Mouse (Mus musculus): Measurements from ENCODE around the gene Tns4. TPM values are rescaled to one million over a fixed set of nuclear protein-coding genes. Genes with fewer than 3 reads are reported as not detected.

Tns4 gene
- polyA plus RNA-seq, 1 experiment from 2014 or later, result 0.93 TPM

DNA sequence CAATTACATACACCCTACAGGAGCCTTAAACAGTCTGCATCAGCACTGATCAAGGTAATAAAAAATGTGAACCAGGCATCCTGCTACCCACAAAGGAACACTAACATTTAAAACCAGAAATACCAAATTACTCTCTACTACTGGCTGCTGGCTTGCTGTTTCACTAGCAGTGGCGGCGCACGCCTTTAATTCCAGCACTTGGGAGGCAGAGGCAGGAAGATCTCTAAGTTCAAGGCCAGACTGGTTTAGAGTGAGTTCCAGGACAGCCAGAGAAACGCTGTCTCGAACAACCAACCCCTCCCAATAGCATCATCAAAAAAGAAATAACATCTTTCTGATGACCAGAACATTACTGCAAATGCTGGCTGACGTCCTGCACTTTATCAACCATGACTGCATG lies 69.3 kb downstream of the Tns4 start:
- no peak for ATAC-seq
- WGBS, result 92% methylated on average over 6 of the region's 6 CpGs
- no peaks in the 10 kb centered on the region for H3K9me3 ChIP-seq
- no peak overlapping the region for H3K4me3 ChIP-seq (replicated peaks)
- no peak overlapping the region for H3K4me2 ChIP-seq (replicated peaks)
- no peaks in the 10 kb centered on the region for H3K4me1 ChIP-seq (replicated peaks)
- H3K27me3 ChIP-seq (replicated peaks), result no peaks in the 10 kb centered on the region
- no peak overlapping the region for H3K27ac ChIP-seq
- H3K36me3 ChIP-seq, result peaks cover 26% of the 10 kb centered on the region
- no peak overlapping the region for H3K9ac ChIP-seq

Other genes with a start within 250 kb of the Tns4 start
- 3.7 and 4.2 TPM in 2 replicates for gene Wipf2, start 225.7 kb downstream of the Tns4 start, polyA plus RNA-seq (2015; fragmentation: Nextera tagmentation; extraction: Ambion mirVana)
- 24.0 and 26.7 TPM in 2 replicates for gene Cdc6, start 181.5 kb downstream of the Tns4 start, polyA plus RNA-seq (2015; fragmentation: Nextera tagmentation; extraction: Ambion mirVana)
- gene Rara, start 161.5 kb downstream of the Tns4 start, polyA plus RNA-seq (2015; fragmentation: Nextera tagmentation; extraction: Ambion mirVana), result 30.7 and 31.5 TPM in 2 replicates
- gene Gjd3, start 106.3 kb downstream of the Tns4 start, polyA plus RNA-seq (2015; fragmentation: Nextera tagmentation; extraction: Ambion mirVana), result 0.20 and 0.35 TPM in 2 replicates
- gene Top2a, start 65.1 kb downstream of the Tns4 start, polyA plus RNA-seq (2015; fragmentation: Nextera tagmentation; extraction: Ambion mirVana), result 183 and 194 TPM in 2 replicates
- 426 and 441 TPM in 2 replicates for gene Igfbp4, start 48.1 kb downstream of the Tns4 start, polyA plus RNA-seq (2015; fragmentation: Nextera tagmentation; extraction: Ambion mirVana)
- 0.43 and 0.87 TPM in 2 replicates for gene Ccr7, start 65.8 kb upstream of the Tns4 start, polyA plus RNA-seq (2015; fragmentation: Nextera tagmentation; extraction: Ambion mirVana)
- gene Smarce1, start 141.7 kb upstream of the Tns4 start, polyA plus RNA-seq (2015; fragmentation: Nextera tagmentation; extraction: Ambion mirVana), result 186 and 190 TPM in 2 replicates
- 0.25 and 0.49 TPM in 2 replicates for gene Krt222, start 154.8 kb upstream of the Tns4 start, polyA plus RNA-seq (2015; fragmentation: Nextera tagmentation; extraction: Ambion mirVana)
- gene Krt24, start 196.0 kb upstream of the Tns4 start, polyA plus RNA-seq (2015; fragmentation: Nextera tagmentation; extraction: Ambion mirVana), result 0.11 and 0.15 TPM in 2 replicates
- gene Krt25, start 233.6 kb upstream of the Tns4 start, polyA plus RNA-seq (2015; fragmentation: Nextera tagmentation; extraction: Ambion mirVana), result not detected in 2 replicates
- gene Krt26, start 248.7 kb upstream of the Tns4 start, polyA plus RNA-seq (2015; fragmentation: Nextera tagmentation; extraction: Ambion mirVana), result 0.11 TPM in 1 of 2 replicates, not detected in the other